Mouse (Mus musculus) testis, adult 2 months (tissue): ENCODE measurements around the gene Cd300ld2.

Source experiments
- CTCF ChIP-seq: fragments of 200-500 bp; IDR thresholded peaks from 2 replicates; pipeline ENCODE4 v1.5.1; 2012; ENCODE audit warnings: low read depth, mild to moderate bottlenecking, inconsistent platforms, low read length, moderate library complexity; ENCODE audit not compliant: control insufficient read depth, insufficient read depth, insufficient replicate concordance
- POLR2A ChIP-seq: fragments of 200-500 bp; IDR thresholded peaks from 2 replicates; pipeline ENCODE4 v1.6.1; 2012; ENCODE audit warnings: low read depth, mild to moderate bottlenecking, inconsistent platforms, low read length, moderate library complexity; ENCODE audit not compliant: control insufficient read depth

- TF ChIP-seq CTCF (no peak), POLR2A (no peak)
These were observed 55.6 kb downstream of the Cd300ld2 start for GRCm38 (mm10) chr11:114960369-114960768.
